Mouse (Mus musculus) spleen, postnatal 10 days (tissue): Measurements from ENCODE around the gene Mdm2.

Source experiments
- DNase-seq, 2 experiments: peaks; one replicate each; pipeline ENCODE4 v3.0.0; 2021 to 2022; ENCODE audit warnings: low spot score in 2 of 2

The Mdm2 gene

DNA sequence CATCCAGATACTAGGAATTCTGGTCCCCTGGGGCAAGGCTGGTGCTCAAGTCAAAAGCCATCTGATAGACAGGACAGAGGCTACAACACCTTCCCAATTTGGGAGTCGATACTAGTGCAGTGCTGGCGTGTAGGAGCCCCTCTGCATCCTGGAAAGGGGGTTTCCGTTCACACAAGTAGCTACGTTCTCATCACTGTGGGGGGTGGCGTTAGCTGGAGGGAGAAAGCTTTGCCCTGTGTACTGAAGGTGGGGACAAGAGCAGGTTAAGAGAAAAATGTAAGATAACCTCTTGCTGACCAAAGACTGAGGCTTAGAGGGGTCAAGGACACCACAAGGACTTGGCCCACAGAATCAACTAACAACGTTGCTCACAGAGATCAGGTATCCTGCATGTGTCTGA lies 67.3 kb downstream of the Mdm2 start:
- no peak for DNase-seq

DNA sequence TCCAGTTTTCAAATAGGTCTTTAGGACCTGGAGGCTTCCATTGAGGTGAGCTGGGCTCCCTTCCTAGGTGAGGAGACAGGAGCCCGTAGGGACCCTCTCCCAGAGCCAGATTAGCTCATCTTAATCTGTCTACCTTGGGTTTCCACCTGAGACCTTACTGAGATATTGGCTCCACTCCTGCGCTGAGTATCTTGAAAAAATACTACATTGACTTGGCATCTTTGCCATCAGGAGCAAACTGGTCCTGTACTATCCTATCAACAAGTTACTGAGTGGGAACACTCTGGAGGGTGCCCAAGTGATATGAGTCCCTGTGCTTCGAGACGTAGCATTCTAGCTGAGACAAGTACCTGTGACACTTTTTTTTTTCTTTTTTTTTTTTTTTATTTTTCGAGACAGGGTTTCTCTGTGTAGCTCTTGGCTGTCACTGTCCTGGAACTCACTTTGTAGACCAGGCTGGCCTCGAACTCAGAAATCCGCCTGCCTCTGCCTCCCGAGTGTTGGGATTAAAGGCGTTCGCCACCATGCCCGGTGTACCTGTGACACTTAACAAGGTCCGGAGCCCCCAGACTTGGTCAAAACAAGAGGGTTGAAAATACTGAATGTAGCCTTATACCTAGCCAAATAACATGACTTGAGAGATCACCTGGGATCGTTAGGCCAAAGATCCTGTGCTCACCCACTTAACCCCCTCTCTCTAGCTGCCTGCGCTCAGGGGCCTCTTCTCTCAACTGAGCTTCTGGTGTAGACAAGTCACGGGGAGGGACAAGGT lies 67.9 kb downstream of the Mdm2 start:
- no peak for DNase-seq

DNA sequence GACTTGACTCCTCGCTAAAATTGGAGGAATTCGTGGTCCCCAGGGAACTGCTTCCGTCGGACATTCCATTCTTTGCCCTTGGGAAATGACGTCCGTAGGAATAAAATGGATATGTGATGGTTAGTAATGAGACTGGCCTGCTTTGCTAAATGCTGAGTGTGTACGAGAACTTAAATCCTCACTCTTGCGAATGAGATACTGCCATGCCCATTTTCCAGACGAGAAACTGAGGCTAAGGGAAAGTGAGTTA lies 68.4 kb downstream of the Mdm2 start:
- DNase-seq = no peak

DNA sequence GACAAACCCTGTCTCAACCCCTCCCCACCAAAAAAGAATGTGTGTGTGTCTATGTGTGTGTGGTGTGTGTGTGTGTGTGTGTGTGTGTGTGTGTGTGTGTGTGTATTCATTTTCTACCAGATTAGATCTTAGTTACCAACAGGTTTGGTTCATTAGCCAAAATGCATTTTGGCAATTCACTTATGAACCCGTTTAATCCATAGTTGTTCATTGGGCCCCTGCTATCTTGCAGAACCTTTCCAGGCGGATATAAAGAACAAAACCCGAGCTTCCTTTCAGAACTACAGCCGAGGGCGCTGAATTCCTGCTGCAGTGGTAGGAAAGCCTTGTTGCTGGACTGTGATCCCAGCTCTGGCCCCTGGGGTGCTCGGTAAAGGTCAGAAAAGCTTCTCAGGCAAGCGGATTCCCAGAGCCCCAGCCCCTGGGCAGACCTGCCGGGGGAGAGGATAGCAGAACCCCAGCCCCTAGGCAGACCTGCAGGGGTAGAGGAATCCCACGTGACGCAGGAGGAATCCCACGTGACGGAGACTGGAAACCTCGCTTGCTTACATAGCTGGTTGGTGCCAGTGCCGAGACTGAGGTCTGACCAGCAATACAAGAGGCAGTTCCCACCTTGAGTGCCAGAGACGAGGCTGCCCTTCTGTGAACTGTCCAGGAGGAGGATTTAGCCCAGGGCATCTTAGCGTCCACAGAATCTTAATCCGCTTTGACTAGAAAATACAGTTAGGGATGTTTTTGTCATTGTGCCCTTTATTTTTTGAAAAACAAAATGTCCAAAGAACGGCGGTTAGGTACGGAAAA lies 69.0 kb downstream of the Mdm2 start:
- no peak for DNase-seq

DNA sequence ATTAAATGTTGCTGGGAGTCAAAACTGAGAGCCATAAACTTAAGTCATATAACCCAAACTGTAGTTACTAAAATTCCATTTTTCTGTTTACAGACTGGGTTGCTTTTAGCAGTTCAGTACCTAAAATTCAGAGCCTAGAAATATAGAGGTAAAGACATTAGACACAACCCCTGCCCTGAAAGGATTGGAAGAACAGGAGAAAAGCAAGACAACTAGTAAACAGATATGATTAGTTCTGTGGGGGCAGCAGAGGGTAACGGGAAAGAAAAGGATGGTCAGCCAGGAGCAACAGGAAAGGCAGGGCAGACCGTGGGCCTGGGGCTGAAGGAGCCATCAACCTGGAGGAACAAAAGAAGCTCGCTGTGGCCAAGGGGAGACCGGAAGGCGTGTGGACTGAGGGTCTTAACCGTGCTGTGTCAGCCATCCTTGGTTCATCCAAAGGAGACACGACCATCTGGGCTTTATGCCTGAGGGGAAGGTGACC lies 69.9 kb downstream of the Mdm2 start:
- DNase-seq = no peak

DNA sequence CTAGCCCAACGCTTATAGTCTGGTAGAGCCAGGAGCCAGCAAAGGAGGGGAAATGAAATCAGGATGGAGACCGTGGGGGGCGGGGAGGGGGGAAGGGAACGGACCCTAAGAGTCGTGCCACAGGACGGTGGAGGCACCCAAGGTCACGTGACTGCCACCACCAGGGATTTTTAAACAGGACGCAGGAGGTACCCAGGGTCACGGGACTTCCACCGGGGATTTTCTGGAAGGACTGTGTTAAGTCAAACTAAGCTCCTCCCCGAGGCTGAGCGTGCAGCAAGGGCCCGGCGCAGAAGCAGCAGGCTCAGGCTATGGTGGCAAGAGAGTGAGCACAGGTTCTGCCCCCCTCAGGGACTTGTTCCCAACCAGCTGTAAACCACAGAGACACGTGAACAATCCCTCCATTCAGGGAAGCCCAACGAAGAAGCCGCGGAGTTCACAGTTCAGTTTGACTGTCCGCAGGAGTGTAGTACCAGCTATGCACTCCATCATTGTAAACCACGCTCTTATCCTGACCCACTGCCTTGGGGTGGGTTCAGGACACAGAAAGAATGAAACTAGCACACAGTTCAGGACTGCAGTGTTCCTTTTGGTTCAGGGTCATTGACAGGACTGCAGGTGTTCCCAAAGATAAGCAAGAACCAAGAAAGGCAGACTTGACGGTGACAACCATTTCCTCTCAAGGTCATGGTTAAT lies 70.5 kb downstream of the Mdm2 start:
- peak in 1 of 2 experiments; percentile 26 for DNase-seq

DNA sequence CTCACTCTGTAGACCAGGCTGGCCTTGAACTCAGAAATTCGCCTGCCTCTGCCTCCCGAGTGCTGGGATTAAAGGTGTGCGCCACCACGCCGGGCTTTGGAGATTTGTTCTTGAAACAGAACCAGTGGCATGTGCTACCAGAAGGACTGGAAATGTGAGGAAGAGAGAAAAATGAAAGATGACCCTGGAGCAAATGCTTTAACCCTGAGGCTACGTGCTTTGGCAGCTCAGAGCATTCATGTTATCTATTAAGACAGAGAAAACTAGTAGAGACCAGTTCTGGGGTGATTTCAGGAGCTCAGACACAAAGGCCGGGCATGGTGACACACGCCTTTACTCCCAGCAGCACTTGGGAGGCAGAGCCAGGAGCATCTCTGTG lies 71.3 kb downstream of the Mdm2 start:
- no peak for DNase-seq
